Mouse (Mus musculus): Measurements from ENCODE around the gene Acly.

DNA sequence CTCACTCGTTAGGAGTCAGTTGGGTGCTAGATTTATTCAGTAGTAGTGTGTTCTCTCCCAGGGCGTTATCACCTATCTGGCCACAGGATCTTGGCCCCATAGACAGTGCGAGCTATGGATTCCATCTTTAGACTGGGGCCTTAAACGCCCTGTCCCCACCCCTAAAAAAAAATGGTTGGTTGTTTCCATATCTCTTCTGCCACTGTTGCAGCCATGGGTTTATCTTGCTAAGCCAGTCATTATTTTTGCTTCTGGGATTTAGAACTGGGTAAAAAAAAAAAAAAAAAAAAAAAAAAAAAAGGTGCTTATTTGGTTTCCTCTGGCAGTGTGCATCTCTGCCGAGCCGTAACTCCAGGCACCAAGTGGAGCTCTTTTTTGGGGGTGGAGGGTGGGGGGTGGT, 36.9 kb upstream of the Acly start:
- no peak for TF ChIP-seq JUN (IDR thresholded peaks at IDR 0.05; ENCODE audit: insufficient read depth, low read depth, low read length)
- no peak for TF ChIP-seq KAT2A (IDR thresholded peaks at IDR 0.05; ENCODE audit: insufficient replicate concordance, low read length)
- TF ChIP-seq CTCF (conservative IDR thresholded peaks at IDR 0.05 in 1 of 2, IDR thresholded peaks at IDR 0.05 in 1 of 2; ENCODE audit: low read depth in 2 of 2, low read length in 2 of 2), result no peak
- TF ChIP-seq MXI1 (IDR thresholded peaks at IDR 0.05; ENCODE audit: low read depth, low read length), result no peak
- TF ChIP-seq TCF12 (IDR thresholded peaks at IDR 0.05; ENCODE audit: low read depth, low read length), result no peak
- TF ChIP-seq POLR2A (IDR thresholded peaks at IDR 0.05; ENCODE audit: low read depth, low read length), result no peak

Measured in CH12.LX (cell line).